Mouse (Mus musculus) heart, postnatal 14 days (tissue): ENCODE measurements around the gene Ampd3. TPM values are rescaled to one million over a fixed set of nuclear protein-coding genes. Genes with fewer than 3 reads are reported as not detected.
A peak's percentile ranks its signal among the peaks of the same experiment; 100 is the strongest.

ENCODE experiments used
- DNase-seq, 2 experiments: peaks; one replicate each; pipeline ENCODE4 v3.0.0; 2021 to 2022
- intact Hi-C: fragments of 180-260 bp; cut with DNase I; formaldehyde crosslinking; loops from one replicate; pipeline ENCODE4 v1.15.1; 2025
- microRNA-seq, 2 experiments: library from miRNA; unstranded; fragments of <30 nt; microRNA quantifications; one replicate each; pipeline ENCODE4 v1.2.0; 2021 to 2022
- total RNA-seq, 2 experiments: library from RNA; stranded (reverse); gene quantifications; 2 replicates each; pipeline ENCODE4 v1.2.3; 2021

Ampd3 gene
- total RNA-seq, 2 experiments from 2014 or later = 41.2 to 41.7 TPM

- DNase-seq = no peak
- intact Hi-C loops = no loop called here
These were observed 56.3 kb downstream of the Ampd3 start for GRCm38 (mm10) chr7:110823995-110824953.

GRCm38 (mm10) chr7:110833024-110833423 lies 65.0 kb downstream of the Ampd3 start:
- DNase-seq = no peak
- intact Hi-C loops = no loop called here

GRCm38 (mm10) chr7:110834018-110834417 lies 66.0 kb downstream of the Ampd3 start:
- no peak for DNase-seq
- intact Hi-C loops = no loop called here

- intact Hi-C loops = no loop called here
- DNase-seq = no peak
These were observed 66.5 kb downstream of the Ampd3 start for GRCm38 (mm10) chr7:110834522-110834921.

GRCm38 (mm10) chr7:110840332-110840731 lies 72.3 kb downstream of the Ampd3 start:
- intact Hi-C loops = no loop called here

GRCm38 (mm10) chr7:110843916-110844874 lies 76.2 kb downstream of the Ampd3 start, which contains the start of gene Rnf141:
Rnf141 (minus strand) TSS chr7:110844457.
- intact Hi-C loops = no loop called here
- peak; percentile 91 to 95 for DNase-seq

More at GRCm38 (mm10) chr7:110840332-110840731, 72.3 kb downstream of the Ampd3 start:
- no peak for DNase-seq

- intact Hi-C loops = no loop called here
These were observed 79.3 kb downstream of the Ampd3 start for GRCm38 (mm10) chr7:110847321-110847720.

GRCm38 (mm10) chr7:110848371-110848770 lies 80.4 kb downstream of the Ampd3 start:
- intact Hi-C loops = no loop called here
- no peak for DNase-seq

More at GRCm38 (mm10) chr7:110847321-110847720, 79.3 kb downstream of the Ampd3 start:
- no peak for DNase-seq

GRCm38 (mm10) chr7:110851541-110852203 lies 83.7 kb downstream of the Ampd3 start:
- intact Hi-C loops = no loop called here
- DNase-seq = no peak

- intact Hi-C loops = no loop called here
- no peak for DNase-seq
These were observed 85.6 kb downstream of the Ampd3 start for GRCm38 (mm10) chr7:110853611-110854010.

- no peak for DNase-seq
- intact Hi-C loops = no loop called here
These were observed 86.5 kb downstream of the Ampd3 start for GRCm38 (mm10) chr7:110854519-110854918.

- DNase-seq = peak in 1 of 2 experiments; percentile 47
- intact Hi-C loops = no loop called here
These were observed 87.0 kb downstream of the Ampd3 start for GRCm38 (mm10) chr7:110854927-110855546.

GRCm38 (mm10) chr7:110855604-110856003 lies 87.6 kb downstream of the Ampd3 start:
- intact Hi-C loops = no loop called here
- DNase-seq = no peak

GRCm38 (mm10) chr7:110860129-110860528 lies 92.1 kb downstream of the Ampd3 start:
- no peak for DNase-seq
- intact Hi-C loops = no loop called here

Small RNA genes lying within 50 kb of the gene (microRNA-seq; reads per million reads assigned to microRNA genes)
- gene Gm47282 = 0 reads per million in 2 experiments

Other genes with a start within 250 kb of the Ampd3 start
- gene Sbf2, start 153.3 kb upstream of the Ampd3 start, total RNA-seq = 10 to 100 TPM; 47.4 to 54.3 TPM
- 10 to 100 TPM in 1 of 2 experiments, 1 to 10 TPM in 1; 9.8 to 15.5 TPM for gene Adm, start 140.5 kb upstream of the Ampd3 start, total RNA-seq
- 10 to 100 TPM; 36.8 to 44.0 TPM for gene Rnf141, start 76.3 kb downstream of the Ampd3 start, total RNA-seq
- 10 to 100 TPM; 21.5 to 22.8 TPM for gene Lyve1, start 95.0 kb downstream of the Ampd3 start, total RNA-seq
- gene Mrvi1, start 214.3 kb downstream of the Ampd3 start, total RNA-seq = 10 to 100 TPM; 15.6 to 18.4 TPM